Mouse (Mus musculus) thymus, postnatal 4 days (tissue): ENCODE measurements around the gene Hba-x.
"Not testable (repeated sequence)": the region's sequence is repeated elsewhere in the genome, so short reads cannot be mapped to it uniquely, and the experiment has no call there.

Source experiments
- DNase-seq: peaks from one replicate; pipeline ENCODE4 v3.0.0; 2021

The Hba-x gene

GRCm38 (mm10) chr11:32250880-32251763 lies 25.1 kb upstream of the Hba-x start:
- DNase-seq = no peak

DNA sequence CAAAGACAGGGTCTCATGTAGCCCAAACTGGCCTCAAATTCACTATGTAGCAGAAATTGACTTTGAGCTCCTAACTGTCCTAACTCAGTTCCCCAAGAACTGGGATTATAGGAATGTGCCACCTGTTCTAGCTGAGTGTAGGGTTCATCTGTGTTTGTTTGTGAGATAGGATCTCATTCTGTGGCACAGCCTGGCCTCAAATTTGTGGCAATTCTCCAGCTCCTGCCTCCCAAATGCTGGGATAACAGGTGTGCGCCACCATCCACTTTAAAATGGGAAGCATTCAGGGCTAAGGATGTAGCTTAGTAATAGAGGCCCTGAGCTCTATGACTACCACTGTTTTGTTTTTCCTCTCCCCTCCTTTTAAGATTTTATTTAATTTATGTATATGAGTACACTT lies 23.1 kb upstream of the Hba-x start:
- DNase-seq = no peak

DNA sequence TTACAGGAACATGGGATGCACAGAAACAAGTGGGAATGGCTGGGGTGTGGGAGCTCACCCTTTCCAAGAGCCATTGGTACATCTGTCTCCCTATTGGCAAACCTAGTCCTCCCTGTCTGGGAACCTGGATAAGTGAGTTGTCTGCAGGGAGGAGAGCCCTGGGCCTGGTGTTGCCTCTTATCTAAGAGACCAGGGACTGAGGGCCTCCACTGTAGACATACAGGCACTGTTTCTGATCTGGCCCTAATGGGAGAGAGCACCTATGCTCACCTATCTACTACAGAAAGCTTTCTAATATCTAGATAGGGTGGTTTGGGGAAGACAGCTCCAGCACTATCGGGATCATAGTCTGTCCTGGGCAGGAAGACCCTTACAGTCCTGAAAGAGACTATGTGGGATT lies 20.1 kb upstream of the Hba-x start:
- DNase-seq = no peak

- no peak for DNase-seq
These were observed 19.6 kb upstream of the Hba-x start for GRCm38 (mm10) chr11:32256566-32256965.

DNA sequence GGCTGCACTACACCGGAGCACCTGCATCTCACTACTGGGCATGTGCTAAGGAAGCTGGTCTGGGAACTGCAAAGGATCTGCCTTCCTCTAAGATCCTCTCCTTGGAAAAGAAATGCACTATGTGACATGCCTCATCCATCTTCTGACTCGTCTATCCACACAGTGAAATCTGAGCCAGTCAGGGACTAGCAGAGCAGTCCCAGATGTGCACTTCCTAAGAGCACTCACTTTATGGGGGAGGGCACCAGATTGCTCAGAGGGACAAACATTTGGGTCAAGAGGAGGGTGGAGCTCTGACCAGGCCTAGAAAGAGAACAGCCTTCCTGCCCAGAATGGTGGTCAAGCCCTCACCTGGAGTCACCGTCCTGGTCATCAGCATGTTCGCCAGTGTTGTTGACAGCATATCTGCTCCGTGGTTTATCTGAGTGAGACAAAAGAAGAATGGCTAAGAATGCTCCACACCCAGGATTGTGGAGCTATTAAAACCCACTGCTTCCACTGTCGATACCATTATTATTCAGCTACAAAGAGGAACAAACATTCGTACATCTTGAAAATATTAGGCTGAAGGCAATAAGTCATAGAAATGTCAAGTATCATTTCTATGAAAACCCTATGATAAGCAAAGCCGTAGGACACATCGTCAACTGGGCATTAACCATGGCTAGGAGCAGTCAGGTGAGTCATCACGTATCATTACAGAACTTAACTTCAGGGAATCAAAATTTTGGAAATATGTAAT lies 13.4 kb upstream of the Hba-x start:
- no peak for DNase-seq

- DNase-seq = no peak
These were observed 11.0 kb upstream of the Hba-x start for GRCm38 (mm10) chr11:32265117-32265738.

DNA sequence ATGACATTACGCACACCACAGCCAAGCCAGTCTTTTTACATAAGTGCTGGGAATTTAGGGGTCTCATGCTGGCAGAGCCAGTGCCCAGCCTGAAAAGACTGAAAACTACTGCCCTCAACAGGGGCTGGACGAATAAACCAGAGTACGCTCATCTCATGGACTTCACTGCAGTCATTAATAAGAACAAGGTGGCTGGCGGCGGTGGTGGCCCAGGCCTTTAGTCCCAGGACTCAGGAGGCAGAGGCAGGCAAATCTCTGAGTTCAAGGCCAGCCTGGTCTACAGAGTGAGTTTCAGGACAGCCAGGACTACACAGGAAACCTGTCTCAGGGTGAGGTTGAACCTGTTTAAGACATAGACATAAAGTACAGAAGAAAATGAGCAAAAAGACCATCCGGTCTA lies 10.0 kb upstream of the Hba-x start:
- peak; percentile 19 for DNase-seq

GRCm38 (mm10) chr11:32266776-32267175 lies 9.4 kb upstream of the Hba-x start:
- DNase-seq = no peak

DNA sequence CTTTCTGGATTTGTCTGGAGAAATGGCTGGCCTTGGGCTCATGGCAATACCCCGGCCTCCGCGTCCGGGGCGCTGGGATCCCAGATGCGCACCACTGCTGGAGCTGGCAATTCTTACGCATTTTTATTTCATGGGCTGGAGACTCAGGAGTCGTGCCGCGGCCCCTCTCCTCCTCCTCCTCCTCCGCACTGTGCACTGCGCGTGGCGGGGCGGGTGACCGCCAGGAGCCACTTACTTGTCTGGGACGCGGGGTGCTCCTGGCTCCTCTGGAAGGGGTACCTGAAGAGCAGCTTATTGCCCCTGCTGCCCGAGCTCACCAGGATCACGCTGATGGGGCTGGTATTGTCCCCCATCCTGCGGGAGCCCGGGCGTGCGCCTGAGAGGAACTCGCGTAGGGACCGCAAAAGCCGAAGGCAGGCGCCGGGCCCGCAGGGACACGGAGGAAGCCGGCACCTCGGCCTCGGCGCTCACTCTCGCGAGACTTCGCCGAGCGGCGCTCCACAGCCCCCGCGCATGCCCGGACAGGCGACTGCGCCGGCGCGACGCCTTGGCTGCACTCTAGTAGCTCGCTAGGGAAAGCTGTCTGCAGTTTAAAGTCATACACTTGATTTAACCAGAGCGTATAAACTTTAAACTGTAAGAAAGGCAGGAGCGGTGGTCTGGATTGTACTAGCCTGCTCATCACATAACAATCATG lies 8.9 kb upstream of the Hba-x start, which contains the start of gene Nprl3:
Gene Nprl3, minus strand, starts transcription at position 520 of the 697 bp plus-strand sequence.
- peak; percentile 98 for DNase-seq

DNA sequence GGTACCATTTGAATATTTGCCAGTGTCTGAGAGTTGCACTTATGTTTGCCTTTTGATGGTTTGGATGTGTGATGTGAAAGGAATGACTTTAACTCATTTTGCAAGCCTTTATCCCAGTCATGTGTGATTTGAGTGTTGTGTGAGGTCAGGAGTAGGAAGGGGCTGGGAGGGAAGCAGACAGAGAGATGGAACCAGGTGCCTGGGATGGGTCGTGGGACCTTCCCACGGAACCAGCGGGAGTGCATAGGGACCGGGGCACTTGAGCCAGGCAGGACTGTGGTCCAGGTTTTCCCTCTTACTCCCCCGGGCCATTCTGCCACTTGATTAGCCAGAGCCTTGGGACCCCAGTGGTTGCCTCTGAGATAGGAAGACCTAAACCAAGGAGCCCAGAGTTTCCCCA lies 8.2 kb upstream of the Hba-x start:
- DNase-seq = peak; percentile 18

- DNase-seq = no peak
These were observed 7.2 kb upstream of the Hba-x start for GRCm38 (mm10) chr11:32268952-32269351.

DNA sequence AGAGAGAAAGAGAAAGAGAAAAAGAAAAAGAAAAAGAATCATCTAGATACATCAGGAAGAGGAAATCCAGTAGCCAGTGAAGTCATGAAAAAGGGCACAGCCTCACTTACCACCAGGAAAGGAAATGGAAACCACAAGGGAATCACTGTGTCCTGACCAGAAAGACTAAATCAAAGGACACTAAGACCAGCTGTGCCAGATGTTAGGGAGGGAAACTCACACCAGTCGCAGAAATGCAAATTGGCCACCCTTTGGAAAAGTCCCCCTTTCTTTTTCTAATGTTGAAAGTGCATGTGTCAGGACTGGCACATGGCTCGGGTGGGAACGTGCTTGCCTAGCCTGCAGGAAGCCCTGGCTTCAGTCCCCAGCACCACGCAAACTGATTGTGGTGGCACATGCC lies 5.0 kb upstream of the Hba-x start:
- no peak for DNase-seq

GRCm38 (mm10) chr11:32277736-32278457 lies 1.7 kb downstream of the Hba-x start:
- DNase-seq = no peak

DNA sequence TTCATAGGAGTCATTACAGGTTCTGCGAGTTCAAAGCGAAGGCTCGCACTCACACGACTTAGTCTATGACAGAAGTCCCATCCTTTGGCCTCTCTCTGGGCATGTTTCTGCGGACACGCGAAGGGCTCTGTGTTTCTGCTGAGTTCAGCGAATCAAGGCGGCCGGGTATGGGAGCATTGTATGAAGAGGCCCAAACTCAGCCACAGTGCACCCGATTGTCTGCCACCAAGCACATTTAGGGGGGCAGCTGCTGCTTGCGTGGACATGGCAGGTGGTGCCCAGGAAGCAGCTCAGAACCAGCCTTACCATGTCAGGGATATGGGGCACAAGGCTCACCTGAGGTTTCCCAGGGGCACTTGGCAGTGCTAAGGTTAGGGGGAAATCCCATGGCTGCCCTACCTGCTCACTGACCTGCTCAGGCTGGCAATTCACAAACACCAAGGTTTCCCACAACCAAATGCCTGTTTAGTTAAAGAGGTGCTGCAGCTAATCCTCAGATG lies 2.3 kb downstream of the Hba-x start:
- DNase-seq = no peak

DNA sequence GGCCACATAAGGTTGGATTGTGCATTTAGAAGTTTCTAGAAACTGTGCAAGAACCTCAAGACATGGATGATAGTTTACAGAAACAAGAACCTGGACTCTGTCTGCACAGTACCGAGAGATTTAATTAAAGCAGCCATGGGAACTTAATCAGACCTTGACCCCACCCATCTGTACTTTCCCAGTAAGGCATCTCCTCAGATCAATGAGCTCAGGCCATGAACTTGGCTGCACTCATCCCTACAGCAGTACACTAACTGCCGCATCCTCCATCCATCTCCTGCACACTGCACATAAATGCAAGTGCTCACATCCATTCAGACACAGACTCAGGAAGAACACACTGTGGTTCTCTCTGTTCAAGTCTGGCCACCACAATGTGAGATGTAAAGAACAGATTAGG lies 4.4 kb downstream of the Hba-x start:
- DNase-seq = no peak

DNA sequence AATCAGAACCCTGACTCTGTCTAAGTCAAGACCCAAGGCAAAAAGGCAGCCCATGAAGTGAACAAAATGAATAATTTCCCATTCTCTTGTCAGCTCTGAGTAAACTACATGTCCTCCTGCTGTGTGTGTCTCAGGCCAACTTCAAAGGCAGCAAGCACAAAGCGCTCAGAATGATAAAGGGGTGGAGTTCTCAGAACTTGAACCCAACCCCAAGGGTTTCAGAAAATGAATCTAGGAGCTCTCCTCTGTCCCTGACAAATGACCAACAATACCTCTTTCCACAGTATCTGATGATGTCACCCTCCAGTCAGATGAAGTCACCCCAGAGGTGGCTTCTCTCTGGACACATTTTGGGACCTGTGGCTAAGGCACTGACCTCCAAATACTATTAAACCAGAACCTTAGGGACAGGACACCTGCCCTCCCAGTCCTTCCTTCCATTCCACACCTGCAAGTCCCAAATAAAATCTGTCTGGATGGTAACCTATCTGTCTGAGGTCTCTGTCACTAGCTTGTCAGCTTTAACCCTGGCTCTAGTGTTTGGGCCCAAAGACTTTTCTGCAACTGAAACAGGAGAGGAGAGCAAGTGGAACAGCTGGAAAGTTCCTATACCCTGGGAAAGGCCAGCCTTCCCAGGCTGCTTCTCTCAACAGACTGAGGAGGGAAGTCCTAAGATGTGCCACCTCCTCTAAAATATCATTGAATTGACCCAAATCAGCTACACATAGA lies 5.4 kb downstream of the Hba-x start:
- DNase-seq = no peak

DNA sequence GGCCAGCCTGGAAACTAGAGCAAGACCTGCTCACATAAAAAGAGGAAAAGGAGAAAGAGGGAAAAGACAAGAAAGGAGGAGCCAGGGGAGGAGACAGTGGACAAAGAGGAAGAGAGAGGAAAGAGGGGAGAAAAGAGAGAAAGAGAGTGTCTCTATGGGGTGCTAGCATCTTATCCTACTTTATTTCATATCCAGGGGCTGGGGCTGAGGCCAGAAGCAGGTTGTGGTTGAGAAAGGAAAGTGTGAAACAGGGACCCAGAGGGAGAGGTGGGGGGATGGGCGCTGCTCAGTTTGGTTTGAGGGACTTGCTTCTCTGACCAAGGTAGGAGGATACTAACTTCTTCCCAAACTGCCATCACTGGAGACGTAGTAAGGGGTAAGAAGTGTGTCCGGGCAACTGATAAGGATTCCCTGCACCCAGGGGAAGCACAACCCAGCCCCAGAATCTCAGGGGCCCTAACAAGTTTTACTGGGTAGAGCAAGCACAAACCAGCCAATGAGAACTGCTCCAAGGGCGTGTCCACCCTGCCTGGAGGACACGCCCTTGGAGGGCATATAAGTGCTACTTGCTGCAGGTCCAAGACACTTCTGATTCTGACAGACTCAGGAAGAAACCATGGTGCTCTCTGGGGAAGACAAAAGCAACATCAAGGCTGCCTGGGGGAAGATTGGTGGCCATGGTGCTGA lies 7.0 kb downstream of the Hba-x start, which contains the start of gene Hba-a1:
Gene Hba-a1, plus strand, starts transcription at position 421 of the 687 bp plus-strand sequence.
- DNase-seq = not testable (repeated sequence)

- not testable (repeated sequence) for DNase-seq
These were observed 8.4 kb downstream of the Hba-x start for GRCm38 (mm10) chr11:32284582-32284981.

GRCm38 (mm10) chr11:32285031-32285775 lies 9.0 kb downstream of the Hba-x start:
- DNase-seq = no peak

- not testable (repeated sequence) for DNase-seq
These were observed 9.7 kb downstream of the Hba-x start for GRCm38 (mm10) chr11:32285887-32286286.
